Mouse (Mus musculus) layer of hippocampus, postnatal 25 days (tissue): ENCODE measurements around the gene Asl. TPM values are rescaled to one million over a fixed set of nuclear protein-coding genes. Genes with fewer than 3 reads are reported as not detected.

Experiments used
- total RNA-seq, 2 experiments: library from RNA; stranded (reverse); gene quantifications; 2 replicates each; pipeline ENCODE4 v1.2.3; 2021

Asl gene
- total RNA-seq, 2 experiments from 2014 or later: 15.8 to 21.8 TPM

Other genes with a start within 250 kb of the Asl start
- gene Psph, start 241.8 kb downstream of the Asl start, total RNA-seq: 10 to 100 TPM; 26.8 to 32.5 TPM
- gene Sumf2, start 182.3 kb downstream of the Asl start, total RNA-seq: 10 to 100 TPM; 19.8 to 21.2 TPM
- gene Chchd2, start 141.8 kb downstream of the Asl start, total RNA-seq: 100 to 1,000 TPM; 407 to 478 TPM
- 1 to 10 TPM; 4.9 to 6.0 TPM for gene Zbed5, start 133.5 kb downstream of the Asl start, total RNA-seq
- 10 to 100 TPM; 19.3 to 25.6 TPM for gene Phkg1, start 130.7 kb downstream of the Asl start, total RNA-seq
- 1 to 10 TPM; 1.7 to 3.5 TPM for gene Nupr1l, start 120.7 kb downstream of the Asl start, total RNA-seq
- 10 to 100 TPM; 40.5 to 45.8 TPM for gene Vkorc1l1, start 87.3 kb downstream of the Asl start, total RNA-seq
- 10 to 100 TPM; 10.4 to 12.6 TPM for gene Gusb, start 26.2 kb downstream of the Asl start, total RNA-seq
- 10 to 100 TPM; 32.0 to 38.1 TPM for gene Crcp, start within 50 bp of the Asl start, total RNA-seq
- 10 to 100 TPM; 46.4 to 48.2 TPM for gene Tpst1, start 44.1 kb upstream of the Asl start, total RNA-seq
- 10 to 100 TPM; 12.9 to 13.1 TPM for gene Kctd7, start 115.6 kb upstream of the Asl start, total RNA-seq
- 10 to 100 TPM; 45.3 to 48.0 TPM for gene Rabgef1, start 142.6 kb upstream of the Asl start, total RNA-seq
- gene Tmem248, start 187.8 kb upstream of the Asl start, total RNA-seq: 10 to 100 TPM; 35.2 to 43.5 TPM
- gene Sbds, start 226.3 kb upstream of the Asl start, total RNA-seq: 10 to 100 TPM; 68.9 to 81.5 TPM
- gene Tyw1, start 226.4 kb upstream of the Asl start, total RNA-seq: 10 to 100 TPM; 14.4 to 18.6 TPM